Mouse (Mus musculus) midbrain, embryonic 10.5 days (tissue): Measurements from ENCODE around the gene Mgarp. TPM values are rescaled to one million over a fixed set of nuclear protein-coding genes. Genes with fewer than 3 reads are reported as not detected.
"Not testable (repeated sequence)": the region's sequence is repeated elsewhere in the genome, so short reads cannot be mapped to it uniquely, and the experiment has no call there.

Source experiments
- DNase-seq: peaks from one replicate; pipeline ENCODE4 v3.0.0-alpha.2; 2017; ENCODE audit warnings: low spot score
- H3K27ac ChIP-seq: fragments of 300-500 bp; sonication (generic); replicated peaks from 2 replicates; pipeline ENCODE4 v1.5.1; 2016; ENCODE audit warnings: mild to moderate bottlenecking
- H3K27me3 ChIP-seq: fragments of 300-500 bp; sonication (generic); 2 replicates; pipeline ENCODE4 v1.6.1; 2016; ENCODE audit warnings: low read depth, mild to moderate bottlenecking; ENCODE audit not compliant: poor library complexity, severe bottlenecking
- H3K36me3 ChIP-seq: fragments of 300-500 bp; sonication (generic); 2 replicates; pipeline ENCODE4 v1.6.1; 2016; ENCODE audit warnings: mild to moderate bottlenecking, moderate library complexity
- H3K4me1 ChIP-seq: fragments of 300-500 bp; sonication (generic); 2 replicates; pipeline ENCODE4 v1.6.1; 2016
- H3K4me3 ChIP-seq: fragments of 300-500 bp; sonication (generic); 2 replicates; pipeline ENCODE4 v1.5.1; 2016; ENCODE audit warnings: mild to moderate bottlenecking, moderate library complexity
- H3K9me3 ChIP-seq: fragments of 300-500 bp; sonication (generic); replicated peaks from 2 replicates; pipeline ENCODE4 v1.6.1; 2016; ENCODE audit warnings: mild to moderate bottlenecking
- WGBS: fragments of 180-500 bp; shearing (Covaris S2); methylation state at CpG from one replicate; pipeline ENCODE4 v1.1.7; 2016; 5-methylcytosine and 5-hydroxymethylcytosine counted together
- polyA plus RNA-seq: library from polyadenylated mRNA; unstranded; fragments of >200 nt; fragmentation: Nextera tagmentation; extraction: Ambion mirVana; gene quantifications from 2 replicates; pipeline ENCODE4 v1.2.1, GENCODE M21; 2016

Mgarp gene
- polyA plus RNA-seq, 1 experiment from 2014 or later: 39.2 TPM

DNA sequence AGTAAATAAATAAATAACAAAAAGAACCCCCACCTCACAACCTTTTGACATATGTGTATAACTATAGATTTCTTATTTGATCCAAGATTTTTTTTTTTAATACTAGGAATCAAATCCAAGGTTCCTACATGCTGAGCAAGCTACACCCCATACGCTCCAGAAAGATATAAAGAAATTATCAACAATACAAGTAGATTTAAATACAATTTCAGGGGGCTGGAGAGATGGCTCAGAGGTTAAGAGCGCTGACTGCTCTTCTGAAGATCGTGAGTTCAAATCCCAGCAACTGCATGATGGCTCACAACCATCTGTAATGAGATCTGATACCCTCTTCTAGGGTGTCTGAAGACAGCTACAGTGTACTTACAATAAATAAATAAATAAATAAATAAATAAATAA is 3.5 kb downstream of the Mgarp start:
- Histone ChIP-seq H3K27me3 (peaks cover 48% of the 10 kb centered on the region), H3K4me1 (peaks cover 38% of the 10 kb centered on the region)
- not testable (repeated sequence) for H3K36me3 ChIP-seq, H3K4me3 ChIP-seq, DNase-seq, H3K9me3 ChIP-seq, H3K27ac ChIP-seq
- 97% methylated on average over 3 of the region's 3 CpGs for WGBS

DNA sequence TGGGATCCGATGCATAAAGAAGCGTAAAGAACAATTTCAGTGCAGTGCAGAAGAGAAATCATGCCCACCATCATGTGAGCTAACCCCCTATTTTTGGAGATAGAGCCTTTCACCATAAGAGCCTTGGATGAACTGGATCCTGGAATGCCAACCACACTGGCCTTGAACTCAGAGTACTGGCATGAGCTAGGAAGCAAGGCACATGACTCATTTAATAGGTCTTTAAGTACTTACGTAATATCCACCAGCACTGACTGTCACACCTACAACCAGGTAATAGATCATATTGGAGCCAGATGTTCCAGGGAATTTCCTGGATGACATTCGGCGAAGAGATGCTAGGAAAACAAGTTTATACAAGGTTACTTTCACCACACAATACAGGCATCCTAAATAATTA is 4.9 kb downstream of the Mgarp start:
- Histone ChIP-seq H3K4me1 (peaks cover 39% of the 10 kb centered on the region), H3K36me3 (no peaks in the 10 kb centered on the region), H3K9me3 (no peaks in the 10 kb centered on the region), H3K4me3 (no peak overlapping the region), H3K27ac (no peak overlapping the region), H3K27me3 (peaks cover 45% of the 10 kb centered on the region)
- 93% methylated on average over 5 of the region's 5 CpGs for WGBS
- DNase-seq: no peak

DNA sequence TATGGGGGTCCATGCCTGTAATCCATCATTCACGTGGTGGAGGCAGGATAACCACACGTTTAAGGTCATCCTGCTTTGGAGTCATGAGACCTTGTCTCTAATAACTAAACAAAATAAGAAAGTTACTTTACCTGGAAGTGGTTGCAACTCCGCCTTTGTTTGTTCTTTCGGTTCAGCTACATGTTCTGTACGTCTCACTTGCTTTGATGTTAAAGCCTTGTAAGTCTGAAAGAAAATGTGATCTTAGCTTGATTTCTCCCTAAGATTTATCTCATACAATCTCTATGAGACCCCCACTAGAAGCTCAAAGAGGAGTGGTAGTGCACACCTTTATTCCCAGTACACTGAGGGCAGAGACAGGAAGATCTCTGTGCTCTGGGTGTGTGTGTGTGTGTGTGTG is 5.4 kb downstream of the Mgarp start:
- H3K9me3 ChIP-seq: no peaks in the 10 kb centered on the region
- 88% methylated on average over 5 of the region's 5 CpGs for WGBS
- no peak overlapping the region for H3K4me3 ChIP-seq
- DNase-seq: no peak
- peaks cover 40% of the 10 kb centered on the region for H3K27me3 ChIP-seq
- H3K36me3 ChIP-seq: no peaks in the 10 kb centered on the region
- peaks cover 37% of the 10 kb centered on the region for H3K4me1 ChIP-seq
- no peak overlapping the region for H3K27ac ChIP-seq

DNA sequence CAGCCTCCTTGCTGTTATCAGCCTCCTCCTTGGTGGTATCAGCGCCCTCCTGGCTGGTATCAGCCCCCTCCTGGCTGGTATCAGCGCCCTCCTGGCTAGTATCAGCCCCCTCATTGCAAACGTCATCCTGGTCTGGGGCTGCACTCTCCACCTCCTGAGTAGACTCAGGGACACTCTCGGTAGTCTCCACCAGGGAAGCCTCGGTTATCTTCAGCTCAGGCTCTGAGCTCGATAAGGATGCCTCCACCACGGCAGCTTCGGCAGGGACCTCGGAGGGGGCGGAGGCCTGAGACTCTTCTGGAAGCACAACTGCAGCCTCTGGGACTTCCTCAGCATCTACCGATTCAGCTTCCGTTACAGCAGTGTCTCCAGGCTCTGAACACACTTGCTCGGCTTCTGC is 7.6 kb downstream of the Mgarp start:
- Histone ChIP-seq H3K4me1 (peaks cover 26% of the 10 kb centered on the region), H3K27me3 (peaks cover 27% of the 10 kb centered on the region), H3K9me3 (no peaks in the 10 kb centered on the region), H3K27ac (no peak overlapping the region; the same call in 1 of the 2 replicates), H3K4me3 (peak overlapping the region; percentile 41), H3K36me3 (no peaks in the 10 kb centered on the region)
- 8% methylated on average over 13 of the region's 13 CpGs for WGBS
- peak; percentile 33 for DNase-seq

DNA sequence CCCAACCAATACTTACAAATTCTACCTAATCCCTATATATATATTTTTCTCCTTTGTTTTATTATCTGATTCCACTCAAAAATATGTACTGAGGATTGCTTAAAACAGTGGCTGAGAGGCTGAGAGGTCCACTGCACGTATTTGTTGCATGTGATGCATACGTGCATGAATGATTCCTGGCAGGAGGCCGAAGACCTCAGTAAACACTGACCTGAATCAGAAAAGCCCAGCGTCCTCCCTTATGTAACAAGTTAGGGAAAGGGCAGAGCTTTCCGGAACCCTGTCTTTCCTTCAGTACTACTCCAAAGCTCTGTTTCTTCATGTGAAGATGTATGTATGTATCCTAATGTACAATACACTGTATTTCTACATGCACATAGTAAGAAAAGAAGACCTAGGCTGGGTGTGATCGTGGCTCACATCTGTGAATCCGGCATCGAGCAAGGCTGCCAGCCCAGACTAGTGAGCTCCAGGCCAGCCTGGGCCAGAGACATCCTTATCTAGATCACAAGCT is 8.6 kb downstream of the Mgarp start:
- H3K9me3 ChIP-seq: no peaks in the 10 kb centered on the region
- H3K36me3 ChIP-seq: no peaks in the 10 kb centered on the region
- peaks cover 35% of the 10 kb centered on the region for H3K4me1 ChIP-seq
- no peak overlapping the region for H3K4me3 ChIP-seq
- H3K27me3 ChIP-seq: peaks cover 27% of the 10 kb centered on the region
- H3K27ac ChIP-seq: no peak overlapping the region
- WGBS: 52% methylated on average over 8 of the region's 8 CpGs
- DNase-seq: no peak

DNA sequence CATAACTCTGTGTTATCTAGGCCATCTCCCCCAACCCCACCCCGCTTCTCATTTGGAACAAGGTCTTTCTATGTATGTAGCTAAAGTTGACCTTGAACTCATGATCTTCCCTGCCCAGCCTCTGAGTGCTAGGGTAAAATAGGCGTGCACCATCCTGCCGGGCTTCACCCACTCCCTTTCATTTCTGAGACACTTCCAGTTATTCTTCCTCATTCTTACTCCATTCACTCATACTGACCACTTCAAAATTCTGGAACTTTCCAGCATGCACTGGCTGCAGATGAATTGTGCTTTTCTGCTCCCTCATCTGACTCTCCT is 9.4 kb downstream of the Mgarp start:
- no peaks in the 10 kb centered on the region for H3K36me3 ChIP-seq
- peaks cover 27% of the 10 kb centered on the region for H3K27me3 ChIP-seq
- no peak overlapping the region for H3K27ac ChIP-seq
- DNase-seq: no peak
- peaks cover 38% of the 10 kb centered on the region for H3K4me1 ChIP-seq
- H3K4me3 ChIP-seq: no peak overlapping the region
- no peaks in the 10 kb centered on the region for H3K9me3 ChIP-seq
- 82% methylated on average over 3 of the region's 3 CpGs for WGBS

DNA sequence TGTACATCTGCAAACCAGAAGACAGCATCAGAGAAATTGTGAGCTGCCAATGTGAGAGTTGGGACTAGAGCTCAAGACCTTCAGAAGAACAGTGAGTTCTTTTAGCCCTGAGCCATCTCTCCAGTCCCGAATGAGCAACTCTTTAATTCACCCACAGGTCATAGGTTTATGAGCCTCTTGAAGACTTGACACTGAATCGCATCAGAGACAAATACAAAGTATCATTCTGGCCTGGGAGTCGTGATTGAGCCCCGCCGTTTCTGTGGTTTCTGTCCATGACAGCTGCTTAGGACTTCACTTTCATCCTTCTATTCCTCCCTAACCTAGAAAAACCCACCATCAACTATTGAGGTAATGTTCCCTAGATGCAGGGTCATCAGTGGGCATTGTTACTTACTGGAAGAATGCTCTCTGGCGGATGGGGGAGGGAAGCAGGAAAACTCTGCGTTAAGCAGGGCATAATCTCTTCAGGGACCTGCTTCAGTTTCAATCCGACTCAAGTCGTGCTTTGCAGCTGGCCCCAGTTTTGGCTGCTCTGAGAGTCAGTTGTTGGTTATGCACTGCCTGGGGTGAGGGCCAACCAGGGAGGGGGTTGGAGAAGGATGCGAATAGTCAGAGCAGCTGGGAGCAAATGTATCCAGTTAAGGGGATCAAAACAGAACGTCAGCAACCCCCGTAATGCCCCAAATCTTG is 10.0 kb downstream of the Mgarp start:
- peaks cover 27% of the 10 kb centered on the region for H3K27me3 ChIP-seq
- no peaks in the 10 kb centered on the region for H3K9me3 ChIP-seq
- no peak overlapping the region for H3K4me3 ChIP-seq
- peak; percentile 15 for DNase-seq
- WGBS: 42% methylated on average over 12 of the region's 12 CpGs
- peaks cover 38% of the 10 kb centered on the region for H3K4me1 ChIP-seq
- no peaks in the 10 kb centered on the region for H3K36me3 ChIP-seq
- no peak overlapping the region; the same call in 1 of the 2 replicates for H3K27ac ChIP-seq

DNA sequence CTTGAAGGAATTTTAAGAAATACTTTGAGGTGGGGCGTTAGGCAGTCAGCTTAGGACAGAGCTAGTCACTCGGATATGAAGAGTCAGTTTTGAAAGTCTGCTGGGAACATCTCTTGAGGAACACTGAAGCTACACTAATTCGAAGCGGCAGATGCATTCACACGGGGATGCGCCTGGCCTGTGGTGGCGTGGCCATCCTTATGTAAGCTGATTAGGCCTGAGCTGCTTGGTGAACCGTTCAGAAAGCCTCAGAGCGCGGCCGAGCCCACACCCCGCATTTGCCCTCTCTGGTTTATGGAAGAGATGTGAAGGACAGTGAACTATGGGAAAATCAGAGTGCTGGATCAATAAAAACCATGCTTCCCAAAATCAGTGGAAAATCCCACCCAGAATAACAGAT is 13.1 kb downstream of the Mgarp start:
- H3K27ac ChIP-seq: no peak overlapping the region
- peaks cover 13% of the 10 kb centered on the region for H3K27me3 ChIP-seq
- WGBS: 28% methylated on average over 12 of the region's 12 CpGs
- H3K4me1 ChIP-seq: peaks cover 33% of the 10 kb centered on the region
- H3K4me3 ChIP-seq: no peak overlapping the region
- no peaks in the 10 kb centered on the region for H3K9me3 ChIP-seq
- no peaks in the 10 kb centered on the region for H3K36me3 ChIP-seq
- peak; percentile 63 for DNase-seq

DNA sequence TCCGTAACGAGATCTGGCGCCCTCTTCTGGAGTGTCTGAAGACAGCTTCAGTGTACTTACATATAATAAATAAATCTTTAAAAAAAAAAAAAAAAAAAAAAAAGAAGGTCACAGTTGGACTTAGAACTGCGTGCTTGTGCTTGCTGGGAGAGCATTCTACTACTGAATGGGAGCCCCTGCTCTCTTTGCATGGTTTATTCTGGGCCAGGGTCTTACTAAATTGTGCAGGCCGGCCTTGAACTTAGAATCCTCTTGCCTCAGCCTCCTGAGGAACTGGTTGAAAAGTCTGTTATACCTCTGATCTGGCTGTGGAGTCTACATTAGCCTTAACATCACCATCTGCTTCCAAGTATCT is 15.9 kb downstream of the Mgarp start:
- Histone ChIP-seq H3K9me3 (no peaks in the 10 kb centered on the region), H3K36me3 (no peaks in the 10 kb centered on the region), H3K4me1 (peaks cover 21% of the 10 kb centered on the region), H3K4me3 (no peak overlapping the region), H3K27me3 (no peaks in the 10 kb centered on the region), H3K27ac (no peak overlapping the region)
- DNase-seq: no peak
- 78% methylated on average over 3 of the region's 5 CpGs for WGBS

DNA sequence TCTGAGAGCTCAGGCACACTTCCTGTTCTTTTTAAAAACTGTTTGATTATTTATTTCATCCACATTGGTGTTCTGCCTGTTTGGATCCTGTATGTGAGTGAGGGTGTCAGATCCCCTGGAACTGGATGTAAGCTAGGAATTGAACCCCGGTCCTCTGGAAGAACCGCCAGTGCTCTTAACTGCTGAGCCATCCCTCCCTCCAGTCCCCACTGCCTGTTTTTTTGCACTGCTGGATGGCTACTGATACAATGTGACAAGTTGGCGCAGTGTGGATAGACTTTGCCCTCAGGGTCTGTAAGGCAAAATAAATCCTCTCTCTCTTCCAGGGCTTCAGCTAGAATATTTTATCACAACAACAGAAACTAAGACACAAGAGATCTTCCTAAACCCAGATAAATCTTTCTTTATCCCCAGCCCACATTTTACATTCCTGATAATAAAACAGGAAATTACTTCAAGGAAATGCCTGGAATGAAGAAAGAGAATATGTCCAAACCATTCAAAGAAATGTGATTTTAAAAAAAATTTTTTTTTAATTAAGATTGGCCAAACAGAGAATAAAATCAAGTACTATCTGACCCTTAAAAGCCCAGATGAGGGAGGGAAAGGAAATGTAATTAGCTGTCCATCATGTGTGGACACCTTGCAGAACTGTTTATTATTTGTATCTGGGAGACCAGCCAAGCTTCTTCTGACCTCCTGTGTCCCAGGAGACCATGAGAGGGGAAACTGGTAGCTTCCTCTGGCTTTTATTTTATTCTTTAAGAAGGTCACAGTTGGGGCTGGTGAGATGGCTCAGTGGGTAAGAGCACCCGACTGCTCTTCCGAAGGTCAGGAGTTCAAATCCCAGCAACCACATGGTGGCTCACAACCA is 16.5 kb downstream of the Mgarp start:
- Histone ChIP-seq H3K4me3 (no peak overlapping the region), H3K27me3 (no peaks in the 10 kb centered on the region), H3K9me3 (no peaks in the 10 kb centered on the region), H3K4me1 (peaks cover 21% of the 10 kb centered on the region), H3K27ac (no peak overlapping the region), H3K36me3 (no peaks in the 10 kb centered on the region)
- 79% methylated on average over 5 of the region's 5 CpGs for WGBS
- no peak for DNase-seq

DNA sequence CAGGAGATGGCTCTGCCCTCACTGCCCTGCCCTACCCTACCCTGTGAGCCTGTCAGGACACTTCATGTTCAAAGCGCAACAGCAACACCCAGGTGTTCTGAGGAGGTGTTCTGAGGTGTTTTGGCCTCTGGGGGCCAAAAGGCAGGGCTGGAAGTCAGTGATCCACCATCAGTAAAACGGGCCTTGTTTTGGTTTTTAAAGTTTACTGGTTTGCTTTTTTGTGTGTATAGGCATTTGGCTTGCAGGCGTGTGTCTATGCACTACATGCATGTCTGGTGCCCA is 17.9 kb downstream of the Mgarp start:
- WGBS: 85% methylated on average over 3 of the region's 3 CpGs
- Histone ChIP-seq H3K9me3 (no peaks in the 10 kb centered on the region), H3K27ac (peak overlapping the region; percentile 39; the same call in 1 of the 2 replicates), H3K4me3 (peak overlapping the region; percentile 31), H3K27me3 (no peaks in the 10 kb centered on the region), H3K36me3 (no peaks in the 10 kb centered on the region), H3K4me1 (peaks cover 16% of the 10 kb centered on the region)
- DNase-seq: no peak

DNA sequence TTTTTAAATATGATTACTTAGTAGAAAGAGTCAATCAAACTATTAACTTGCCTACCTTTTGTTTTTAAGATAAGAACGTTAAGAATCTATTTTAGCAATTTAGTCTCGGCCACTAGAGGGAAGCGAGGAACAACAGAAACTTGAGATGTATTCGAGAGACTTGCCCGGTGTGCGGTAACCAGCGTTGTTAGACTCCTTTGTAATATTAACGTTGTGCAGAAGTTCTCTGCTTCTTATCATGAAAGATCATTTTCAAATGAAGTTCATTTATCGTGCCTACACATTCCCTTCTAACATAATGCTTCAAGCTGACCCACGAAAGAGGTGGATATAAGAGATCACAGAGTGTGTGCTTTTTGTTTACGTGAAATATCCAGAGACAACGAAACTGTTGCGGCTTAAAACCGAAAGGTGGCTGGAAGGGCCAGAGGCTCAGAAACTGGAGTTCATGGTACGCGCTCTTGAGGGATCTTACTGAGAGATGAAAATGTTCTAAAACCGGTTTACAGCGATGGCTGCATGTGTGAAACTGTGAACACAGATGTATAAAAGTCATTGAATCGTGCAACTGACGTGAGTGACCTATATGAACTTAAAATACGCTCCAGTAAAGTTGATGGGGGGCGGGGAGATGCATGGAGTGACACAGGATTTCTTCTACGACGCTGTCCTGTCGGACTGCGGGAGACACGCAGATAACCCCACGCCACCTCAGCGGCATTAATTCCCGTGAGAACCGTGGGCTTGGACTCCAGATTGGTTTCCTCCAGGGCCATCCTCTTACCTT is 18.5 kb downstream of the Mgarp start:
- no peak for DNase-seq
- Histone ChIP-seq H3K27me3 (no peaks in the 10 kb centered on the region), H3K4me3 (peak overlapping the region; percentile 31), H3K27ac (peak overlapping the region; percentile 39; the same call in 1 of the 2 replicates), H3K4me1 (peaks cover 10% of the 10 kb centered on the region), H3K9me3 (no peaks in the 10 kb centered on the region), H3K36me3 (no peaks in the 10 kb centered on the region)
- WGBS: 54% methylated on average over 31 of the region's 31 CpGs
